Mouse (Mus musculus): ENCODE results near the gene Mllt10. TPM values are rescaled to one million over a fixed set of nuclear protein-coding genes. Genes with fewer than 3 reads are reported as not detected.
A peak's percentile ranks its signal among the peaks of the same experiment; 100 is the strongest.

Mllt10 gene
- polyA plus RNA-seq, 1 experiment = 75.4 TPM

DNA sequence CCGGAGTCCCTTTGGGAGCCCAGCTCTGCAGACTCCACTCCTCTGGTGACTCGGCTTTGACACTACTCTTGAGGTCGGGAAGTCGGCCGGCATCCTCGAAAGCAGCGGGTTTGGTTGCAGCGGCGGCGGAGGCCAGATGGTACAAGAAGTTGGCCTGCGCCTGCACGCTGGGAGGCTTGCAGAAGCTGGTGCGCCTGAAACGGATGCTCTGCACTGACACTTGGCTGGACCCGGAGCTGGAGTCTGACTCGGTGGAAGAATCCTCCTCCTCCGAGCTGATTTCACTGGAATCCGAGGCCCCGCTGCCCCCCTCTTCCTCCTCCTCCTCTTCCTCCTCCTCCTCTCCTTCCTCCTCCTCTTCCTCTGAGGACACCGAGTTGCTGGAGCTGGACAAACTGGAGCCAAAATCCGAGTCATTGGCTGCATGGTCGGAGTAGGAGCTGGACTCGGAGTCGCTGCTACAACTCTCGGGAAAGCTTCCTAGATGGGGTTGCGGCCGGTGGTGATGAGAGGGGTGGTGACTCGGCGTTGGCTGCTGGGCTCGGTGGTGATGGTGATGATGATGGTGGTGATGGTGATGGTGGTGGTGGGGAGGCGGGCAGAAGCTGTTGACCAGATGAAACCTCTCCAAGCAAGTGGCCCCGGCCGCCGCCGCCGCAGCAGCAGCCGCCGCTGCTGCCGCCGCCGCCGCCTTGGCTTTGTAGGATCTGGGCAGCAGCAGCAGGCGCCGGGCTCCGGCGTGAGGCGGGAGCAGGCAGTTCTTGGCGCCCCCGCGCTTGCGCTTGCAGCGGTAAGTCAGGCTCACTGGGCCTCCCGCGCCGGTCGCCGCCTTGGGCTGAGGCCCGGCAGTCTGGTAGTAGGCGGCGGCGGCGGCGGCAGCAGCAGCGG, 8.0 kb upstream of the Mllt10 start:
- H3K27me3 ChIP-seq (ENCODE audit: control insufficient read depth, insufficient read depth, low read length) = peaks cover 27% of the 10 kb centered on the region
- TF ChIP-seq POLR2A (IDR thresholded peaks at IDR 0.05; ENCODE audit: control insufficient read depth, extremely low read depth, insufficient read depth, low read length, poor library complexity) = no peak
- no peak for TF ChIP-seq CTCF (IDR thresholded peaks at IDR 0.05; ENCODE audit: borderline replicate concordance, control insufficient read depth, extremely low read depth, insufficient read depth, low read length, poor library complexity)
- peak; percentile 60 for DNase-seq
- peak overlapping the region; percentile 57 for H3K4me3 ChIP-seq (ENCODE audit: control insufficient read depth, insufficient read depth, low read length)
- no peak overlapping the region for H3K27ac ChIP-seq (ENCODE audit: control insufficient read depth, insufficient read depth, low read length)
- no peaks in the 10 kb centered on the region for H3K36me3 ChIP-seq (ENCODE audit: control insufficient read depth, insufficient read depth, low read length)
- WGBS = 1% methylated on average over 64 of the region's 64 CpGs
- peaks cover 13% of the 10 kb centered on the region for H3K4me1 ChIP-seq (replicated peaks; ENCODE audit: control insufficient read depth, insufficient read depth, low read length)

DNA sequence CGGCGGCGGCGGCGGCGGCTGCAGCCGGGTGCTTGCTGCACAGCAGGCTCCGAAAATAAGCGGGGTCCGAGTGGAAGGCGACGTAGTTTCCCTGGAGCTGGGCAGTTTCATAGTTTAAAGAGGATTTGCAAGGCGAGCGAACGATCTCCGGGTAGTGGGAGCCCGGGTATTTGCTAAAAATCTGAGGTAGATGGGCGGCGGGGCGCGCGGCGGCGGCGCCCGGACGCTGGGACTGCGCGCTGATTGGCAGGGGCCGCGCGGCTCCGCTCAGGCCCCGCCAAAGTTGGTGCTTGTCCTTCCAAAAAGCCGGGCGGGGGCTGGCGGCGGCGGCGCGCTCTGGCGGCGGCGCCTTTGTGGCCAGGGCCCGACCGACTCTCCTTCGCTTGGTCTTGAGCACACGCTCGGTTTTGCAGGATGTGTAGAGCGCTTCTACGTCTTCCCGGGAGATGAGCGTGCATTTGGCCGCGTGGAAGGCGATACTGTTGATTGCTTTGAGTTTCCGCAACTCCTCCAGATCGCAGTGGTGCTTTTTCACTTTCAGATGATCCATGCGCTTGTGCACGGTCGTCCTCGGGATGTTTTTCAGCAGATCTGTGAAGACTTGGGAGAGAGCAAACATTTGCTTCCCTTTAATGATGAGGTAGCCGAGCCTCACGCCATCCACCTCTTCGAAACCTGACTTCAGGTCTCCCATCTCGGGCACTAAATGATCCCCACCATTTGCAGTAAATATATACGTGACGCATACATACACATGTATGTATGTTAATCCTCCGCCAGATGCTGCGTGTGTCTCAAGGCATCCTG, 7.2 kb upstream of the Mllt10 start:
- DNase-seq = peak; percentile 48
- peaks cover 27% of the 10 kb centered on the region for H3K27me3 ChIP-seq (ENCODE audit: control insufficient read depth, insufficient read depth, low read length)
- H3K4me3 ChIP-seq (ENCODE audit: control insufficient read depth, insufficient read depth, low read length) = peak overlapping the region; percentile 57
- H3K36me3 ChIP-seq (ENCODE audit: control insufficient read depth, insufficient read depth, low read length) = no peaks in the 10 kb centered on the region
- WGBS = 1% methylated on average over 70 of the region's 70 CpGs
- H3K27ac ChIP-seq (ENCODE audit: control insufficient read depth, insufficient read depth, low read length) = no peak overlapping the region
- H3K4me1 ChIP-seq (replicated peaks; ENCODE audit: control insufficient read depth, insufficient read depth, low read length) = peaks cover 13% of the 10 kb centered on the region
- TF ChIP-seq CTCF (IDR thresholded peaks at IDR 0.05; ENCODE audit: borderline replicate concordance, control insufficient read depth, extremely low read depth, insufficient read depth, low read length, poor library complexity) (no peak), POLR2A (IDR thresholded peaks at IDR 0.05; ENCODE audit: control insufficient read depth, extremely low read depth, insufficient read depth, low read length, poor library complexity) (0 out of 2 replicates have a peak, but pooled peaks have one; percentile 10)

DNA sequence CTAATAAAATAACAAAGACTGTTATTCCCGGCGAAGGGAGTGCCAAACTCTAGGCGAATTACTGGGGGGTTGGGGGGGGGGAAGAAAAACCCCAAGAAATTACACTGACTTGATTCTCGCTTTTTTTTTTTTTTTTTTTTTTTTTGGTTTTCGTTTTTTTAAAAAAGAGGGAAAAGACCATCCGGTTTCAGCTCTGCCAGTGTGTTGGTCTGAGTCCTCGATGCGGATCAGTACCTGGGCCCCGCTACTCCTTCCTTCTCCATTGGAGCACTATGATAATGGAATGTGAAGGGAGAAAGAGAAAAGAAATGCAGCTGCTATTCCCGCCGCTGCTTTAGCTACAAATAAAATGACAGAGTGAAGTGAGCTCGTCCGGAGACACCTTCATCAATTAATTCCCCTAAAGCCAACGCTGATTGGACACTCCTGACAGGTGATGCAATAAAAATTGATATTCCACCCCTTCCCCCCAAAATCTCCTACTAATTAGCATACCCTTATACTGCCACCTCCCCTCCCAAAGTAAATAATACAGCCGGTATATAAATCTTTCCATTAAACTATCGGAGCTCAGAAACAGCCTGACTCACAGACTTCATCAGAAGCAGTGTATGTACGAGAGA, 6.5 kb upstream of the Mllt10 start, which contains the start of gene Skida1:
TSS of gene Skida1 (minus strand) at position 599 of the 623 bp plus-strand sequence.
- Histone ChIP-seq H3K27ac (ENCODE audit: control insufficient read depth, insufficient read depth, low read length) (no peak within 1 kb of the TSS), H3K27me3 (ENCODE audit: control insufficient read depth, insufficient read depth, low read length) (peaks cover 27% of the 10 kb centered on the region), H3K4me1 (replicated peaks; ENCODE audit: control insufficient read depth, insufficient read depth, low read length) (peaks cover 13% of the 10 kb centered on the region), H3K4me3 (ENCODE audit: control insufficient read depth, insufficient read depth, low read length) (peak within 1 kb of the TSS; percentile 57), H3K36me3 (ENCODE audit: control insufficient read depth, insufficient read depth, low read length) (no peaks in the 10 kb centered on the region)
- no peak for DNase-seq
- TF ChIP-seq CTCF (IDR thresholded peaks at IDR 0.05; ENCODE audit: borderline replicate concordance, control insufficient read depth, extremely low read depth, insufficient read depth, low read length, poor library complexity) = no peak
- TF ChIP-seq POLR2A (IDR thresholded peaks at IDR 0.05; ENCODE audit: control insufficient read depth, extremely low read depth, insufficient read depth, low read length, poor library complexity) = no peak
- WGBS = 6% methylated on average over 17 of the region's 17 CpGs

DNA sequence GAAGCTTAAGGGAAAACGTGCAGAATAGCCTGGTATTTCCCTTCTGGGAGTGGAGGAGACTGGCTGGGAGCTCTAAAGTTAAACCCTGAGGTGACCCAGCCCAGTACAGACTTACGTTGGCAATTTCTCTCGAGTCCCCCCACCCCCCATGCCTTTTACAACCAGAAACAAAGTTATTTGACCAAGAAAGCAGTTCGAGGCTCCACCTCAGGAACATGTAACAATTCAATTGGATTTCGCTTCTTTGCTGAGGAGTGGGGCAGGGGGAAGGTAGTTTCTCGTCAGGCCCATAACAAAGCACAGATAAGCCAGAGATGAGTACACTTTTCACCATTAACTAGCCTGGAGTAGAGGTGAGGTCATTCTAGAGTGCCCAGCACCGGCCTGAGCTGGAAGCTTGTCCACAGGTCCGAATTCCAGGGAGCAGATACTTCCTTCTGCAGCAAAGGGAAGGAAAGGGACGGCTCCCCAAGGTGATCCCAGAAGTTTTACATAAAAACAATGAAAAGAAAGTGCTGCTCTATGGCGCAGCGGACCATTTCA, 5.7 kb upstream of the Mllt10 start:
- TF ChIP-seq POLR2A (IDR thresholded peaks at IDR 0.05; ENCODE audit: control insufficient read depth, extremely low read depth, insufficient read depth, low read length, poor library complexity) (no peak), CTCF (IDR thresholded peaks at IDR 0.05; ENCODE audit: borderline replicate concordance, control insufficient read depth, extremely low read depth, insufficient read depth, low read length, poor library complexity) (no peak)
- Histone ChIP-seq H3K36me3 (ENCODE audit: control insufficient read depth, insufficient read depth, low read length) (no peaks in the 10 kb centered on the region), H3K27me3 (ENCODE audit: control insufficient read depth, insufficient read depth, low read length) (peaks cover 27% of the 10 kb centered on the region), H3K27ac (ENCODE audit: control insufficient read depth, insufficient read depth, low read length) (no peak overlapping the region), H3K4me3 (ENCODE audit: control insufficient read depth, insufficient read depth, low read length) (no peak overlapping the region), H3K4me1 (replicated peaks; ENCODE audit: control insufficient read depth, insufficient read depth, low read length) (peaks cover 13% of the 10 kb centered on the region)
- WGBS = 59% methylated on average over 11 of the region's 11 CpGs
- no peak for DNase-seq

DNA sequence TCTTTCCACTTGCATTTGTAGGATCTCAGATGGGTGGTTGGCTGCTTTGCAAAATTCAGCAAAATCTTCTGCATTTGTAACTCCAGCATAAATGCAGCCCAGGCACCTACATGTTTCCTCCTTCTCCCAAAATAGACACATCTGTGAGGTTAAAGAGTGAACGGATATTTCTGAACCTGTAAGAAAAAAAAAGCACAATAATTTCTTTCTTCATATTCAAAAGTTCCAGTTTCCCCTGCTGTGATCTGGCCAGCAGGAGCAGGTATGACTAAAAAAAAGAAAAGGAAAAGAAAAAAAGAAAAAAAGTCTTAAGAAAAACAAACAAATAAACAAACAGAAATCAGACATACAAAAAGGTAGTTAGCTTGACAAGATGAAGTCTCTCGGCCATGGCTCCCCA, 5.0 kb upstream of the Mllt10 start:
- Histone ChIP-seq H3K27me3 (ENCODE audit: control insufficient read depth, insufficient read depth, low read length) (peaks cover 27% of the 10 kb centered on the region), H3K36me3 (ENCODE audit: control insufficient read depth, insufficient read depth, low read length) (no peaks in the 10 kb centered on the region), H3K4me1 (replicated peaks; ENCODE audit: control insufficient read depth, insufficient read depth, low read length) (peaks cover 13% of the 10 kb centered on the region), H3K27ac (ENCODE audit: control insufficient read depth, insufficient read depth, low read length) (no peak overlapping the region), H3K4me3 (ENCODE audit: control insufficient read depth, insufficient read depth, low read length) (no peak overlapping the region)
- 20% methylated on average over 2 of the region's 2 CpGs for WGBS
- TF ChIP-seq POLR2A (IDR thresholded peaks at IDR 0.05; ENCODE audit: control insufficient read depth, extremely low read depth, insufficient read depth, low read length, poor library complexity) (no peak), CTCF (IDR thresholded peaks at IDR 0.05; ENCODE audit: borderline replicate concordance, control insufficient read depth, extremely low read depth, insufficient read depth, low read length, poor library complexity) (no peak)
- DNase-seq = no peak
